Mouse (Mus musculus) ES-E14 (cell line): ENCODE results near the gene Slc50a1.

Source experiments
- CHD2 ChIP-seq: IDR thresholded peaks from 2 replicates; pipeline ENCODE4 v1.6.1; 2014; ENCODE audit warnings: mild to moderate bottlenecking, low read depth, low read length, inconsistent platforms
- HCFC1 ChIP-seq: IDR thresholded peaks from 2 replicates; pipeline ENCODE4 v1.6.1; 2012; ENCODE audit warnings: low read length, inconsistent platforms, borderline replicate concordance; ENCODE audit not compliant: insufficient read depth
- ZC3H11A ChIP-seq: IDR thresholded peaks from 2 replicates; pipeline ENCODE4 v1.6.1; 2012; ENCODE audit warnings: low read depth, mild to moderate bottlenecking, inconsistent platforms, low read length, borderline replicate concordance
- ZNF384 ChIP-seq: IDR thresholded peaks from 2 replicates; pipeline ENCODE4 v1.6.1; 2012; ENCODE audit warnings: low read depth, low read length, inconsistent platforms

- TF ChIP-seq ZC3H11A (no peak), CHD2 (no peak), ZNF384 (no peak), HCFC1 (no peak)
Measured at GRCm38 (mm10) chr3:89262417-89262816, 8.0 kb downstream of the Slc50a1 start.
